Mouse (Mus musculus): ENCODE measurements at regions not wholly inside any gene's neighbourhood (a gene's known extent, or its start where the extent isn't known, plus 50 kb on each side); places are given as distances from the start of the nearest gene placed in this dataset.

GRCm38 (mm10) chr10:17203416-17204110 is 519.5 kb upstream of the Cited2 start:
- no peak for ATAC-seq (replicated peaks; ENCODE audit: insufficient number of reproducible peaks, low FRiP score, low TSS enrichment)
- Histone ChIP-seq H3K27ac (ENCODE audit: low read depth, low read length) (no peak overlapping the region), H3K4me3 (ENCODE audit: low read depth, low read length) (no peak overlapping the region), H3K27me3 (ENCODE audit: control insufficient read depth, insufficient read depth, low read length) (no peaks in the 10 kb centered on the region), H3K4me1 (ENCODE audit: control insufficient read depth, insufficient read depth, low read length) (no peaks in the 10 kb centered on the region), H3K9me3 (replicated peaks; ENCODE audit: control insufficient read depth, low read length) (no peaks in the 10 kb centered on the region), H3K36me3 (ENCODE audit: control insufficient read depth, insufficient read depth, low read length) (no peaks in the 10 kb centered on the region), H3K9ac (ENCODE audit: low read depth, low read length) (no peak overlapping the region), H3K4me2 (no peak overlapping the region)
- 81% methylated on average over 4 of the region's 4 CpGs for WGBS (ENCODE audit: insufficient replicate concordance)

GRCm38 (mm10) chr10:17204153-17204552 is 518.9 kb upstream of the Cited2 start:
- Histone ChIP-seq H3K27me3 (ENCODE audit: control insufficient read depth, insufficient read depth, low read length) (no peaks in the 10 kb centered on the region), H3K4me1 (ENCODE audit: control insufficient read depth, insufficient read depth, low read length) (no peaks in the 10 kb centered on the region), H3K9me3 (replicated peaks; ENCODE audit: control insufficient read depth, low read length) (no peaks in the 10 kb centered on the region), H3K9ac (ENCODE audit: low read depth, low read length) (no peak overlapping the region), H3K27ac (ENCODE audit: low read depth, low read length) (no peak overlapping the region), H3K4me2 (no peak overlapping the region), H3K36me3 (ENCODE audit: control insufficient read depth, insufficient read depth, low read length) (no peaks in the 10 kb centered on the region), H3K4me3 (ENCODE audit: low read depth, low read length) (no peak overlapping the region)
- no peak for ATAC-seq (replicated peaks; ENCODE audit: insufficient number of reproducible peaks, low FRiP score, low TSS enrichment)
- 69% methylated on average over 1 of the region's 1 CpGs for WGBS (ENCODE audit: insufficient replicate concordance)

GRCm38 (mm10) chr10:17212551-17213309 is 510.3 kb upstream of the Cited2 start:
- Histone ChIP-seq H3K36me3 (ENCODE audit: control insufficient read depth, insufficient read depth, low read length) (no peaks in the 10 kb centered on the region), H3K4me2 (no peak overlapping the region), H3K27ac (ENCODE audit: low read depth, low read length) (no peak overlapping the region), H3K9me3 (replicated peaks; ENCODE audit: control insufficient read depth, low read length) (no peaks in the 10 kb centered on the region), H3K4me3 (ENCODE audit: low read depth, low read length) (no peak overlapping the region), H3K27me3 (ENCODE audit: control insufficient read depth, insufficient read depth, low read length) (no peaks in the 10 kb centered on the region), H3K9ac (ENCODE audit: low read depth, low read length) (no peak overlapping the region), H3K4me1 (ENCODE audit: control insufficient read depth, insufficient read depth, low read length) (no peaks in the 10 kb centered on the region)
- WGBS (ENCODE audit: insufficient replicate concordance) = 47% methylated on average over 12 of the region's 12 CpGs
- no peak for ATAC-seq (replicated peaks; ENCODE audit: insufficient number of reproducible peaks, low FRiP score, low TSS enrichment)

GRCm38 (mm10) chr10:17213310-17214064 is 509.5 kb upstream of the Cited2 start:
- ATAC-seq (replicated peaks; ENCODE audit: insufficient number of reproducible peaks, low FRiP score, low TSS enrichment) = no peak
- no peaks in the 10 kb centered on the region for H3K36me3 ChIP-seq (ENCODE audit: control insufficient read depth, insufficient read depth, low read length)
- H3K9me3 ChIP-seq (replicated peaks; ENCODE audit: control insufficient read depth, low read length) = no peaks in the 10 kb centered on the region
- WGBS (ENCODE audit: insufficient replicate concordance) = 52% methylated on average over 7 of the region's 7 CpGs
- no peaks in the 10 kb centered on the region for H3K27me3 ChIP-seq (ENCODE audit: control insufficient read depth, insufficient read depth, low read length)
- no peaks in the 10 kb centered on the region for H3K4me1 ChIP-seq (ENCODE audit: control insufficient read depth, insufficient read depth, low read length)
- no peak overlapping the region for H3K9ac ChIP-seq (ENCODE audit: low read depth, low read length)
- no peak overlapping the region for H3K4me2 ChIP-seq
- H3K4me3 ChIP-seq (ENCODE audit: low read depth, low read length) = no peak overlapping the region
- no peak overlapping the region for H3K27ac ChIP-seq (ENCODE audit: low read depth, low read length)

- H3K9ac ChIP-seq (ENCODE audit: low read depth, low read length) = no peak overlapping the region
- no peak overlapping the region for H3K27ac ChIP-seq (ENCODE audit: low read depth, low read length)
Observed at GRCm38 (mm10) chr10:17214065-17214440, 509.0 kb upstream of the Cited2 start.

GRCm38 (mm10) chr10:17215029-17215428 is 508.0 kb upstream of the Cited2 start:
- H3K27me3 ChIP-seq (ENCODE audit: control insufficient read depth, insufficient read depth, low read length) = no peaks in the 10 kb centered on the region
- WGBS (ENCODE audit: insufficient replicate concordance) = 76% methylated on average over 3 of the region's 3 CpGs
- no peak overlapping the region for H3K9ac ChIP-seq (ENCODE audit: low read depth, low read length)
- no peak overlapping the region for H3K27ac ChIP-seq (ENCODE audit: low read depth, low read length)
- H3K36me3 ChIP-seq (ENCODE audit: control insufficient read depth, insufficient read depth, low read length) = no peaks in the 10 kb centered on the region
- no peak overlapping the region for H3K4me2 ChIP-seq
- no peak for ATAC-seq (replicated peaks; ENCODE audit: insufficient number of reproducible peaks, low FRiP score, low TSS enrichment)
- H3K4me1 ChIP-seq (ENCODE audit: control insufficient read depth, insufficient read depth, low read length) = no peaks in the 10 kb centered on the region
- H3K4me3 ChIP-seq (ENCODE audit: low read depth, low read length) = no peak overlapping the region
- H3K9me3 ChIP-seq (replicated peaks; ENCODE audit: control insufficient read depth, low read length) = no peaks in the 10 kb centered on the region

More at GRCm38 (mm10) chr10:17214065-17214440, 509.0 kb upstream of the Cited2 start:
- no peak overlapping the region for H3K4me3 ChIP-seq (ENCODE audit: low read depth, low read length)
- 79% methylated on average over 2 of the region's 2 CpGs for WGBS (ENCODE audit: insufficient replicate concordance)
- no peaks in the 10 kb centered on the region for H3K36me3 ChIP-seq (ENCODE audit: control insufficient read depth, insufficient read depth, low read length)
- H3K27me3 ChIP-seq (ENCODE audit: control insufficient read depth, insufficient read depth, low read length) = no peaks in the 10 kb centered on the region
- H3K4me2 ChIP-seq = no peak overlapping the region
- no peaks in the 10 kb centered on the region for H3K9me3 ChIP-seq (replicated peaks; ENCODE audit: control insufficient read depth, low read length)
- H3K4me1 ChIP-seq (ENCODE audit: control insufficient read depth, insufficient read depth, low read length) = no peaks in the 10 kb centered on the region
- no peak for ATAC-seq (replicated peaks; ENCODE audit: insufficient number of reproducible peaks, low FRiP score, low TSS enrichment)

- H3K36me3 ChIP-seq (ENCODE audit: control insufficient read depth, insufficient read depth, low read length) = no peaks in the 10 kb centered on the region
- no peak overlapping the region for H3K4me3 ChIP-seq (ENCODE audit: low read depth, low read length)
- H3K27ac ChIP-seq (ENCODE audit: low read depth, low read length) = no peak overlapping the region
- no peaks in the 10 kb centered on the region for H3K9me3 ChIP-seq (replicated peaks; ENCODE audit: control insufficient read depth, low read length)
- 41% methylated on average over 2 of the region's 2 CpGs for WGBS (ENCODE audit: insufficient replicate concordance)
- no peaks in the 10 kb centered on the region for H3K27me3 ChIP-seq (ENCODE audit: control insufficient read depth, insufficient read depth, low read length)
- no peaks in the 10 kb centered on the region for H3K4me1 ChIP-seq (ENCODE audit: control insufficient read depth, insufficient read depth, low read length)
- no peak overlapping the region for H3K9ac ChIP-seq (ENCODE audit: low read depth, low read length)
- no peak for ATAC-seq (replicated peaks; ENCODE audit: insufficient number of reproducible peaks, low FRiP score, low TSS enrichment)
- no peak overlapping the region for H3K4me2 ChIP-seq
Observed at GRCm38 (mm10) chr10:17221495-17221894, 501.5 kb upstream of the Cited2 start.

GRCm38 (mm10) chr10:17225727-17226126 is 497.3 kb upstream of the Cited2 start:
- no peak for ATAC-seq (replicated peaks; ENCODE audit: insufficient number of reproducible peaks, low FRiP score, low TSS enrichment)
- H3K36me3 ChIP-seq (ENCODE audit: control insufficient read depth, insufficient read depth, low read length) = no peaks in the 10 kb centered on the region
- H3K4me3 ChIP-seq (ENCODE audit: low read depth, low read length) = no peak overlapping the region
- no peaks in the 10 kb centered on the region for H3K9me3 ChIP-seq (replicated peaks; ENCODE audit: control insufficient read depth, low read length)
- no peak overlapping the region for H3K9ac ChIP-seq (ENCODE audit: low read depth, low read length)
- WGBS (ENCODE audit: insufficient replicate concordance) = 72% methylated on average over 1 of the region's 1 CpGs
- peaks cover 2% of the 10 kb centered on the region; the same call in 1 of the 2 replicates for H3K4me1 ChIP-seq (ENCODE audit: control insufficient read depth, insufficient read depth, low read length)
- no peak overlapping the region for H3K27ac ChIP-seq (ENCODE audit: low read depth, low read length)
- no peak overlapping the region for H3K4me2 ChIP-seq
- H3K27me3 ChIP-seq (ENCODE audit: control insufficient read depth, insufficient read depth, low read length) = no peaks in the 10 kb centered on the region
